Mouse (Mus musculus) ES-CJ7 (cell line): ENCODE results near the gene Myo1e.

ENCODE experiments used
- DNase-seq: peaks from one replicate; pipeline ENCODE4 v3.0.0; 2011; ENCODE audit warnings: low read depth, low spot score

Gene Myo1e

GRCm38 (mm10) chr9:70364741-70365140 lies 157.6 kb downstream of the Myo1e start:
- DNase-seq: no peak

- no peak for DNase-seq
These were observed 158.8 kb downstream of the Myo1e start for GRCm38 (mm10) chr9:70365915-70366314.

GRCm38 (mm10) chr9:70366898-70367297 lies 159.7 kb downstream of the Myo1e start:
- DNase-seq: no peak

- no peak for DNase-seq
These were observed 164.5 kb downstream of the Myo1e start for GRCm38 (mm10) chr9:70371638-70372037.

GRCm38 (mm10) chr9:70379502-70380467 lies 172.6 kb downstream of the Myo1e start:
- DNase-seq: no peak

- no peak for DNase-seq
These were observed 174.9 kb downstream of the Myo1e start for GRCm38 (mm10) chr9:70382091-70382490.

- no peak for DNase-seq
These were observed 176.6 kb downstream of the Myo1e start for GRCm38 (mm10) chr9:70383750-70384149.

GRCm38 (mm10) chr9:70384494-70384893 lies 177.3 kb downstream of the Myo1e start:
- DNase-seq: no peak

- no peak for DNase-seq
These were observed 178.0 kb downstream of the Myo1e start for GRCm38 (mm10) chr9:70384958-70385728.

- DNase-seq: no peak
These were observed 180.4 kb downstream of the Myo1e start for GRCm38 (mm10) chr9:70387410-70388119.

- no peak for DNase-seq
These were observed 182.4 kb downstream of the Myo1e start for GRCm38 (mm10) chr9:70389548-70389947.

GRCm38 (mm10) chr9:70391042-70391441 lies 183.9 kb downstream of the Myo1e start:
- DNase-seq: no peak

GRCm38 (mm10) chr9:70391660-70392562 lies 184.8 kb downstream of the Myo1e start:
- DNase-seq: peak; percentile 22

- peak; percentile 46 for DNase-seq
These were observed 185.4 kb downstream of the Myo1e start for GRCm38 (mm10) chr9:70392563-70392907.

- peak; percentile 57 for DNase-seq
These were observed 188.5 kb downstream of the Myo1e start for GRCm38 (mm10) chr9:70395617-70396016.

- no peak for DNase-seq
These were observed 188.9 kb downstream of the Myo1e start for GRCm38 (mm10) chr9:70396083-70396482.

- no peak for DNase-seq
These were observed 194.9 kb downstream of the Myo1e start for GRCm38 (mm10) chr9:70401937-70402539.

GRCm38 (mm10) chr9:70406596-70406995 lies 199.4 kb downstream of the Myo1e start:
- no peak for DNase-seq

- DNase-seq: peak; percentile 71
These were observed 201.6 kb downstream of the Myo1e start for GRCm38 (mm10) chr9:70408791-70409190.

- DNase-seq: no peak
These were observed 202.6 kb downstream of the Myo1e start for GRCm38 (mm10) chr9:70409743-70410142.
